Mouse (Mus musculus): ENCODE data around the gene Zfp11. TPM values are rescaled to one million over a fixed set of nuclear protein-coding genes. Genes with fewer than 3 reads are reported as not detected.
A peak's percentile ranks its signal among the peaks of the same experiment; 100 is the strongest.

Zfp11 gene
- polyA plus RNA-seq (2015; fragmentation: Nextera tagmentation; extraction: Ambion mirVana), result 2.9 and 3.7 TPM in 2 replicates

- DNase-seq (ENCODE audit: low spot score), result peak; percentile 79
- Histone ChIP-seq H3K4me1 (replicated peaks; ENCODE audit: insufficient read depth, low read length) (0 out of 2 replicates have a peak, but pooled peaks cover 5% of the 10 kb centered on the region), H3K9ac (ENCODE audit: low read depth, low read length) (peak within 1 kb of the TSS; percentile 92), H3K36me3 (ENCODE audit: insufficient read depth, low read length) (no peaks in the 10 kb centered on the region), H3K9me3 (replicated peaks; ENCODE audit: low read length) (no peaks in the 10 kb centered on the region), H3K27ac (peak within 1 kb of the TSS; percentile 76), H3K4me3 (replicated peaks; ENCODE audit: low read depth, low read length) (peak within 1 kb of the TSS; percentile 88), H3K4me2 (ENCODE audit: low read length) (peak within 1 kb of the TSS; percentile 79), H3K27me3 (ENCODE audit: insufficient read depth, low read length) (no peaks in the 10 kb centered on the region)
- WGBS, result under 1% methylated on average over 23 of the region's 23 CpGs
- peak; percentile 90 for ATAC-seq (replicated peaks; ENCODE audit: low FRiP score, low read depth)
- TF ChIP-seq CTCF (IDR thresholded peaks at IDR 0.05; ENCODE audit: low read depth), result no peak
Observed at GRCm38 (mm10) chr5:129670036-129670458, at the start of gene Zfp11. Gene Zfp11, minus strand, starts transcription at chr5:129670099.

- Histone ChIP-seq H3K36me3 (ENCODE audit: insufficient read depth, low read length) (peaks cover 19% of the 10 kb centered on the region), H3K4me1 (replicated peaks; ENCODE audit: insufficient read depth, low read length) (peaks cover 7% of the 10 kb centered on the region; the same call in 1 of the 2 replicates), H3K9ac (ENCODE audit: low read depth, low read length) (no peak overlapping the region), H3K4me2 (ENCODE audit: low read length) (no peak overlapping the region), H3K27ac (no peak overlapping the region), H3K27me3 (ENCODE audit: insufficient read depth, low read length) (no peaks in the 10 kb centered on the region), H3K4me3 (replicated peaks; ENCODE audit: low read depth, low read length) (no peak overlapping the region), H3K9me3 (replicated peaks; ENCODE audit: low read length) (no peaks in the 10 kb centered on the region)
- DNase-seq (ENCODE audit: low spot score), result no peak
- TF ChIP-seq CTCF (IDR thresholded peaks at IDR 0.05; ENCODE audit: low read depth), result no peak; the same call in 1 of the 2 replicates
- ATAC-seq (replicated peaks; ENCODE audit: low FRiP score, low read depth), result no peak
- WGBS, result 64% methylated on average over 9 of the region's 9 CpGs
Observed at GRCm38 (mm10) chr5:129717016-129717415, 47.1 kb upstream of the Zfp11 start.

GRCm38 (mm10) chr5:129715326-129715861, 45.5 kb upstream of the Zfp11 start, which contains the start of gene Mrps17:
Gene Mrps17, plus strand, starts transcription at chr5:129715497.
- peak; percentile 98 for DNase-seq (ENCODE audit: low spot score)
- H3K27me3 ChIP-seq (ENCODE audit: insufficient read depth, low read length), result no peaks in the 10 kb centered on the region
- H3K4me2 ChIP-seq (ENCODE audit: low read length), result peak within 1 kb of the TSS; percentile 80
- H3K4me1 ChIP-seq (replicated peaks; ENCODE audit: insufficient read depth, low read length), result peaks cover 7% of the 10 kb centered on the region; the same call in 1 of the 2 replicates
- WGBS, result under 1% methylated on average over 33 of the region's 33 CpGs
- peaks cover 19% of the 10 kb centered on the region for H3K36me3 ChIP-seq (ENCODE audit: insufficient read depth, low read length)
- H3K9me3 ChIP-seq (replicated peaks; ENCODE audit: low read length), result no peaks in the 10 kb centered on the region
- peak; percentile 97 for ATAC-seq (replicated peaks; ENCODE audit: low FRiP score, low read depth)
- TF ChIP-seq CTCF (IDR thresholded peaks at IDR 0.05; ENCODE audit: low read depth), result 0 out of 2 replicates have a peak, but pooled peaks have one; percentile 9
- H3K9ac ChIP-seq (ENCODE audit: low read depth, low read length), result peak within 1 kb of the TSS; percentile 74
- peak within 1 kb of the TSS; percentile 66 for H3K4me3 ChIP-seq (replicated peaks; ENCODE audit: low read depth, low read length)
- peak within 1 kb of the TSS; percentile 70 for H3K27ac ChIP-seq

- H3K9ac ChIP-seq (ENCODE audit: low read depth, low read length), result no peak within 1 kb of the TSS
- H3K36me3 ChIP-seq (ENCODE audit: insufficient read depth, low read length), result no peaks in the 10 kb centered on the region
- no peak within 1 kb of the TSS for H3K4me3 ChIP-seq (replicated peaks; ENCODE audit: low read depth, low read length)
- DNase-seq (ENCODE audit: low spot score) (no peak), ATAC-seq (replicated peaks; ENCODE audit: low FRiP score, low read depth) (no peak)
- TF ChIP-seq CTCF (IDR thresholded peaks at IDR 0.05; ENCODE audit: low read depth), result no peak
- H3K9me3 ChIP-seq (replicated peaks; ENCODE audit: low read length), result no peaks in the 10 kb centered on the region
- H3K4me1 ChIP-seq (replicated peaks; ENCODE audit: insufficient read depth, low read length), result no peaks in the 10 kb centered on the region
- H3K4me2 ChIP-seq (ENCODE audit: low read length), result no peak within 1 kb of the TSS
- H3K27me3 ChIP-seq (ENCODE audit: insufficient read depth, low read length), result no peaks in the 10 kb centered on the region
- 63% methylated on average over 2 of the region's 2 CpGs for WGBS
- no peak within 1 kb of the TSS for H3K27ac ChIP-seq
Observed at GRCm38 (mm10) chr5:129708412-129708811, 38.5 kb upstream of the Zfp11 start, which contains the start of gene Sept14. Gene Sept14, minus strand, starts transcription at chr5:129708512.

DNA sequence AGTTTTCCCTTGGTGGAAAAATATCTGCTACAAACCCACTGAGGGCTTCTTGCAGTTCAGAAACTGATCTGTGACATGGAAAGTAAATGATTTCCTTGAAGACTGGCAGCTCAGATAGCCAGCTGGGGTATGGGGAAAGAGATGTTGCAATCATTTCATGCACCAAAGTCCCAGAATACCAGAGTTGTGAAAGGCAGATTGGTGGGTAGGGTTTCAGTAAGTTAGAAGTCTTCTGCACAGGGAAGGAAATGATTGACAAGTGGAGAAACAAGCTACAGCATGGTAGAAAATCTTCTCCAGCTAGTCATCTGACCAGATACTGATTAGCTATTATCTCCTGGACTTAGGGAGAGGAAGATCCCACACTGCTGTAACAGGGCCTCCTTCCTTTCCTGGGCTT, 33.5 kb upstream of the Zfp11 start:
- DNase-seq (ENCODE audit: low spot score) (peak; percentile 29), ATAC-seq (replicated peaks; ENCODE audit: low FRiP score, low read depth) (peak; percentile 63)
- Histone ChIP-seq H3K9me3 (replicated peaks; ENCODE audit: low read length) (no peaks in the 10 kb centered on the region), H3K4me2 (ENCODE audit: low read length) (no peak overlapping the region), H3K36me3 (ENCODE audit: insufficient read depth, low read length) (no peaks in the 10 kb centered on the region), H3K9ac (ENCODE audit: low read depth, low read length) (no peak overlapping the region), H3K27me3 (ENCODE audit: insufficient read depth, low read length) (no peaks in the 10 kb centered on the region), H3K27ac (no peak overlapping the region), H3K4me3 (replicated peaks; ENCODE audit: low read depth, low read length) (no peak overlapping the region), H3K4me1 (replicated peaks; ENCODE audit: insufficient read depth, low read length) (no peaks in the 10 kb centered on the region)
- no peak for TF ChIP-seq CTCF (IDR thresholded peaks at IDR 0.05; ENCODE audit: low read depth)

DNA sequence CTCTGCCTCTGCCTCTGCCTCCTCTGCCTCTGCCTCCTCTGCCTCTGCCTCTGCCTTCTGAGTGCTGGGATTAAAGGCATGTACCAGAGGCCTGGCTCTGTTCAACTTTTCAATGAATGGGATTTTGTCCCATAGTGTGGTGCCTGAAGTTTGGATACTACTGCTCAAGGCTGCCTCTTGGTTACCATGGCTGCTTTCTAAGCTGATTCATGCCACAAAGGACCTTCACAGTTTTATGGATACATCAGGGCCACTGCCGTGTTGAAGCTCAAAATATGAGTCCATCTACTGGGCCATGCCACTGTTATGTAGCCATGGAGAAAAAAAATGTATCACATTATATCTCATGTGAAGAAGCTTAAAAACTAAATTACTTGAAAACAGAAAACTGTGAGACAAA, 31.8 kb upstream of the Zfp11 start:
- no peaks in the 10 kb centered on the region for H3K9me3 ChIP-seq (replicated peaks; ENCODE audit: low read length)
- ATAC-seq (replicated peaks; ENCODE audit: low FRiP score, low read depth) (no peak), DNase-seq (ENCODE audit: low spot score) (no peak)
- no peaks in the 10 kb centered on the region for H3K4me1 ChIP-seq (replicated peaks; ENCODE audit: insufficient read depth, low read length)
- no peak for TF ChIP-seq CTCF (IDR thresholded peaks at IDR 0.05; ENCODE audit: low read depth)
- no peak overlapping the region for H3K4me2 ChIP-seq (ENCODE audit: low read length)
- WGBS, result 84% methylated on average over 1 of the region's 1 CpGs
- no peak overlapping the region for H3K9ac ChIP-seq (ENCODE audit: low read depth, low read length)
- no peak overlapping the region for H3K4me3 ChIP-seq (replicated peaks; ENCODE audit: low read depth, low read length)
- H3K27ac ChIP-seq, result no peak overlapping the region
- no peaks in the 10 kb centered on the region for H3K36me3 ChIP-seq (ENCODE audit: insufficient read depth, low read length)
- H3K27me3 ChIP-seq (ENCODE audit: insufficient read depth, low read length), result no peaks in the 10 kb centered on the region

Data from kidney, postnatal 0 days (tissue).